Mouse (Mus musculus): ENCODE results near the gene Kng2. TPM values are rescaled to one million over a fixed set of nuclear protein-coding genes. Genes with fewer than 3 reads are reported as not detected.
"Not testable (repeated sequence)": the region's sequence is repeated elsewhere in the genome, so short reads cannot be mapped to it uniquely, and the experiment has no call there.

The Kng2 gene
- polyA plus RNA-seq (2012; ENCODE audit: insufficient read depth, insufficient read length, low replicate concordance, missing spikeins) = not detected in 2 replicates

- 82% methylated on average over 3 of the region's 3 CpGs for WGBS
- H3K27ac ChIP-seq (ENCODE audit: insufficient read depth, low read depth, low read length); H3K4me3 ChIP-seq (ENCODE audit: insufficient read depth, low read depth, low read length); H3K4me1 ChIP-seq (ENCODE audit: control insufficient read depth, insufficient read depth, low read length): not testable (repeated sequence)
These were observed at the start of gene Kng2 for GRCm38 (mm10) chr16:23028966-23029600. Gene Kng2, minus strand, starts transcription at chr16:23029482.

GRCm38 (mm10) chr16:23077516-23077915 lies 48.2 kb upstream of the Kng2 start:
- H3K27ac ChIP-seq (ENCODE audit: insufficient read depth, low read depth, low read length); H3K4me3 ChIP-seq (ENCODE audit: insufficient read depth, low read depth, low read length); H3K4me1 ChIP-seq (ENCODE audit: control insufficient read depth, insufficient read depth, low read length): not testable (repeated sequence)
- 86% methylated on average over 6 of the region's 6 CpGs for WGBS

- H3K4me1 ChIP-seq (ENCODE audit: control insufficient read depth, insufficient read depth, low read length); H3K4me3 ChIP-seq (ENCODE audit: insufficient read depth, low read depth, low read length); H3K27ac ChIP-seq (ENCODE audit: insufficient read depth, low read depth, low read length): not testable (repeated sequence)
- 70% methylated on average over 5 of the region's 5 CpGs for WGBS
These were observed 31.6 kb upstream of the Kng2 start for GRCm38 (mm10) chr16:23060781-23061325.

GRCm38 (mm10) chr16:23059630-23060029 lies 30.3 kb upstream of the Kng2 start:
- not testable (repeated sequence) for H3K4me1 ChIP-seq (ENCODE audit: control insufficient read depth, insufficient read depth, low read length); H3K4me3 ChIP-seq (ENCODE audit: insufficient read depth, low read depth, low read length); H3K27ac ChIP-seq (ENCODE audit: insufficient read depth, low read depth, low read length)
- WGBS = 62% methylated on average over 4 of the region's 4 CpGs

GRCm38 (mm10) chr16:23057668-23058447 lies 28.6 kb upstream of the Kng2 start, which contains the start of gene Kng1:
Gene Kng1, plus strand, starts transcription at chr16:23057865.
- H3K4me1 ChIP-seq (ENCODE audit: control insufficient read depth, insufficient read depth, low read length); H3K4me3 ChIP-seq (ENCODE audit: insufficient read depth, low read depth, low read length); H3K27ac ChIP-seq (ENCODE audit: insufficient read depth, low read depth, low read length): not testable (repeated sequence)
- WGBS = 92% methylated on average over 1 of the region's 1 CpGs

GRCm38 (mm10) chr16:23046319-23046718 lies 17.0 kb upstream of the Kng2 start:
- H3K4me3 ChIP-seq (ENCODE audit: insufficient read depth, low read depth, low read length) = no peak overlapping the region
- H3K27ac ChIP-seq (ENCODE audit: insufficient read depth, low read depth, low read length) = no peak overlapping the region
- 58% methylated on average over 5 of the region's 5 CpGs for WGBS
- H3K4me1 ChIP-seq (ENCODE audit: control insufficient read depth, insufficient read depth, low read length) = no peaks in the 10 kb centered on the region
- TF ChIP-seq POLR2A (IDR thresholded peaks at IDR 0.05; ENCODE audit: insufficient read depth, low read depth, low read length) (no peak), CTCF (IDR thresholded peaks at IDR 0.05; ENCODE audit: insufficient read depth, low read depth, low read length) (no peak)

GRCm38 (mm10) chr16:23040876-23041275 lies 11.6 kb upstream of the Kng2 start:
- no peak for TF ChIP-seq CTCF (IDR thresholded peaks at IDR 0.05; ENCODE audit: insufficient read depth, low read depth, low read length)
- Histone ChIP-seq H3K27ac (ENCODE audit: insufficient read depth, low read depth, low read length) (no peak overlapping the region), H3K4me1 (ENCODE audit: control insufficient read depth, insufficient read depth, low read length) (no peaks in the 10 kb centered on the region), H3K4me3 (ENCODE audit: insufficient read depth, low read depth, low read length) (no peak overlapping the region)
- WGBS = 59% methylated on average over 4 of the region's 4 CpGs

GRCm38 (mm10) chr16:23039281-23039680 lies 10.0 kb upstream of the Kng2 start:
- 44% methylated on average over 4 of the region's 4 CpGs for WGBS
- TF ChIP-seq POLR2A (IDR thresholded peaks at IDR 0.05; ENCODE audit: insufficient read depth, low read depth, low read length) = no peak
- no peak for TF ChIP-seq CTCF (IDR thresholded peaks at IDR 0.05; ENCODE audit: insufficient read depth, low read depth, low read length)
- Histone ChIP-seq H3K27ac (ENCODE audit: insufficient read depth, low read depth, low read length) (no peak overlapping the region), H3K4me3 (ENCODE audit: insufficient read depth, low read depth, low read length) (no peak overlapping the region), H3K4me1 (ENCODE audit: control insufficient read depth, insufficient read depth, low read length) (no peaks in the 10 kb centered on the region)

- WGBS = 85% methylated on average over 7 of the region's 7 CpGs
- H3K4me3 ChIP-seq (ENCODE audit: insufficient read depth, low read depth, low read length) = no peak overlapping the region
- H3K27ac ChIP-seq (ENCODE audit: insufficient read depth, low read depth, low read length) = no peak overlapping the region
- TF ChIP-seq POLR2A (IDR thresholded peaks at IDR 0.05; ENCODE audit: insufficient read depth, low read depth, low read length) (no peak), CTCF (IDR thresholded peaks at IDR 0.05; ENCODE audit: insufficient read depth, low read depth, low read length) (no peak)
- H3K4me1 ChIP-seq (ENCODE audit: control insufficient read depth, insufficient read depth, low read length) = no peaks in the 10 kb centered on the region
These were observed 8.5 kb upstream of the Kng2 start for GRCm38 (mm10) chr16:23037744-23038143.

GRCm38 (mm10) chr16:23033673-23034072 lies 4.4 kb upstream of the Kng2 start:
- 91% methylated on average over 4 of the region's 4 CpGs for WGBS

More at GRCm38 (mm10) chr16:23033673-23034072, 4.4 kb upstream of the Kng2 start:
- Histone ChIP-seq H3K27ac (ENCODE audit: insufficient read depth, low read depth, low read length) (no peak overlapping the region), H3K4me1 (ENCODE audit: control insufficient read depth, insufficient read depth, low read length) (no peaks in the 10 kb centered on the region), H3K4me3 (ENCODE audit: insufficient read depth, low read depth, low read length) (no peak overlapping the region)
- no peak for TF ChIP-seq CTCF (IDR thresholded peaks at IDR 0.05; ENCODE audit: insufficient read depth, low read depth, low read length)
- TF ChIP-seq POLR2A (IDR thresholded peaks at IDR 0.05; ENCODE audit: insufficient read depth, low read depth, low read length) = no peak

Data from olfactory bulb, adult 2 months (tissue).